Mouse (Mus musculus) thymus, adult 2 months (tissue): ENCODE results near the gene Arhgap22. TPM values are rescaled to one million over a fixed set of nuclear protein-coding genes. Genes with fewer than 3 reads are reported as not detected.

Experiments used
- DNase-seq: peaks from one replicate; pipeline ENCODE4 v3.0.0; 2021
- H3K27ac ChIP-seq: fragments of 200-500 bp; 2 replicates; pipeline ENCODE4 v1.5.1; 2012; ENCODE audit warnings: low read length, control low read depth; ENCODE audit not compliant: control insufficient read depth, insufficient read depth
- H3K27me3 ChIP-seq: fragments of 200-500 bp; 2 replicates; pipeline ENCODE4 v1.6.1; 2012; ENCODE audit warnings: mild to moderate bottlenecking, low read length, moderate library complexity, mixed read lengths; ENCODE audit not compliant: control insufficient read depth, insufficient read depth
- H3K36me3 ChIP-seq: fragments of 200-500 bp; 2 replicates; pipeline ENCODE4 v1.6.1; 2012; ENCODE audit warnings: mild to moderate bottlenecking, low read length, moderate library complexity; ENCODE audit not compliant: control insufficient read depth, insufficient read depth
- H3K4me1 ChIP-seq: fragments of 200-500 bp; replicated peaks from 2 replicates; pipeline ENCODE4 v1.6.1; 2012; ENCODE audit warnings: low read length; ENCODE audit not compliant: control insufficient read depth, insufficient read depth
- H3K4me3 ChIP-seq: fragments of 200-500 bp; 2 replicates; pipeline ENCODE4 v1.5.1; 2012; ENCODE audit warnings: mild to moderate bottlenecking, low read length, control low read depth, moderate library complexity; ENCODE audit not compliant: control insufficient read depth, insufficient read depth
- CTCF ChIP-seq: fragments of 200-500 bp; IDR thresholded peaks from 2 replicates; pipeline ENCODE4 v1.5.1; 2012; ENCODE audit warnings: mild to moderate bottlenecking, control low read depth, low read length, moderate library complexity, borderline replicate concordance; ENCODE audit not compliant: control insufficient read depth, poor library complexity, insufficient read depth; ENCODE audit errors: extremely low read depth
- POLR2A ChIP-seq: fragments of 200-500 bp; IDR thresholded peaks from 2 replicates; pipeline ENCODE4 v1.6.1; 2012; ENCODE audit warnings: mild to moderate bottlenecking, low read length, control low read depth, moderate library complexity; ENCODE audit not compliant: control insufficient read depth, poor library complexity, insufficient read depth; ENCODE audit errors: extremely low read depth
- WGBS: fragments of 180-500 bp; shearing (Covaris S2); methylation state at CpG from one replicate; pipeline ENCODE4 v1.1.7; 2018; 5-methylcytosine and 5-hydroxymethylcytosine counted together
- polyA plus RNA-seq: library from polyadenylated mRNA; depleted of rRNA; stranded (reverse); fragments of >200 nt; gene quantifications from 2 replicates; pipeline ENCODE4 v1.2.3, GENCODE M21; 2012

The Arhgap22 gene
- polyA plus RNA-seq, 1 experiment: 16.2 TPM

DNA sequence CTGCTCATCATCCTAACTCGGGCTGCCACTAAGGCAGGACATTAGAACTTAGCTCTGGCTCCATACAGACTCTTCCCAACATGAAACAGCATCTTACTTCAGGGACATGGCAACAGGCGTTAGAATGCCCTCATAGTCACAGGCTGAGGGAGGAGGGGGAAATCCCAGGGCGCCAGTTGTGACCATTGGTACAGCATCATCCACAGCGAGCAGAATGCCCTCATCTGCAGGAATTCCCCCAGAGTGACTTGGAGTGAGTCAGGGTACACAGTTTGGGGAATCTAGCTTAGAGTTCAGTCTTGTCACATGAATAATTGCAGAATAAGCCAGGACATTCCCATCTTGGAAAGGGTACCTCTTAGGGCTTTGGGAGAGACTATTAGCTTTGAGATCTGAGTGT is 74.1 kb downstream of the Arhgap22 start:
- DNase-seq: no peak
- H3K4me1 ChIP-seq: no peaks in the 10 kb centered on the region
- 84% methylated on average over 4 of the region's 4 CpGs for WGBS
- no peak overlapping the region for H3K4me3 ChIP-seq
- H3K36me3 ChIP-seq: no peaks in the 10 kb centered on the region
- H3K27ac ChIP-seq: no peak overlapping the region
- no peak for TF ChIP-seq CTCF
- TF ChIP-seq POLR2A: no peak
- H3K27me3 ChIP-seq: no peaks in the 10 kb centered on the region

DNA sequence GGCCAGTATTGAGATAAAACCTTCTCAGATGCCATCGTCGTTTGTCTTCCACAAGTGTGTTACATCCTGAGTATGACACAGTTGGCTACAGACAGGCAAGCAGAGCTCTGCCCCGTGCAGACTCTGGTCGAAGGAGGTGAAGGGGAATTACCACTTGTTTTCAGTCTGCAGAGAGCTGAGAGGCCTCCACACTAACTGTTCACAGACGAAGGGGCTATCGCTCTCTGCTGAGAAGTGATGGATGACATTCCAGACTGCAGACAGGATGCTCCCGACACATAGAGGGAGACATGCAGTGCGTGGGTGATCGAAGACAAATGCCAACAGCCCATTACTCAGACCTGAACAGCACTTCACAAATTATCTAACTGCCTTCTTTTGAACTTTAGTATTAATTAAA is 76.2 kb downstream of the Arhgap22 start:
- Histone ChIP-seq H3K4me1 (no peaks in the 10 kb centered on the region), H3K36me3 (no peaks in the 10 kb centered on the region), H3K27me3 (no peaks in the 10 kb centered on the region), H3K27ac (no peak overlapping the region), H3K4me3 (no peak overlapping the region)
- no peak for DNase-seq
- 81% methylated on average over 9 of the region's 9 CpGs for WGBS
- TF ChIP-seq POLR2A (no peak), CTCF (no peak)

- 76% methylated on average over 1 of the region's 1 CpGs for WGBS
- Histone ChIP-seq H3K27me3 (no peaks in the 10 kb centered on the region), H3K27ac (no peak overlapping the region), H3K4me1 (no peaks in the 10 kb centered on the region), H3K4me3 (no peak overlapping the region), H3K36me3 (no peaks in the 10 kb centered on the region)
- DNase-seq: no peak
- TF ChIP-seq POLR2A (no peak), CTCF (no peak)
Observed at GRCm38 (mm10) chr14:33294488-33294887, 80.7 kb downstream of the Arhgap22 start.

GRCm38 (mm10) chr14:33296698-33297341 is 83.0 kb downstream of the Arhgap22 start:
- H3K27me3 ChIP-seq: no peaks in the 10 kb centered on the region
- no peaks in the 10 kb centered on the region for H3K4me1 ChIP-seq
- DNase-seq: no peak
- TF ChIP-seq CTCF (no peak), POLR2A (no peak)
- WGBS: 94% methylated on average over 16 of the region's 16 CpGs
- H3K4me3 ChIP-seq: no peak overlapping the region
- H3K27ac ChIP-seq: no peak overlapping the region
- no peaks in the 10 kb centered on the region for H3K36me3 ChIP-seq

DNA sequence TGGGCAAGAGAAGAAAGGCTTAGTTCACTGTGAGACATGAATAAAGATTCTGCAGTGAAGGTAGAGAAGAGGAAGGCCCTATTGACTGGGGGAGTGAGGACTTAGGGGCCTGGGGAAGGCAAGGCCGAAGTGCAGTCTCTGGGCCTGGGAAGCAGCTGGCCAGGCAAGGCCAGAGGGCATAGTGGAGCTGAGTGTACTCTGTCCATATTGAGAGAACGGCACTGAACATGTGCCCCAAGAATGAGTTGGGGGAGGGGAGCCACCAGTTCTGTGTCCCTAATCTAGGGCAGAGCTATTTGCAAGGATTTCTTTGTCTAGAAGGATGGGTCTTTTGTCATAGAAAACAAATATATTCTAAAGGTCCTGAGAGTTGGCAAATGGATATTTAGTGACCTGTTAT is 86.8 kb downstream of the Arhgap22 start:
- TF ChIP-seq POLR2A (no peak), CTCF (no peak)
- Histone ChIP-seq H3K27me3 (no peaks in the 10 kb centered on the region), H3K4me1 (peaks cover 2% of the 10 kb centered on the region; the same call in 1 of the 2 replicates), H3K27ac (no peak overlapping the region), H3K4me3 (no peak overlapping the region), H3K36me3 (no peaks in the 10 kb centered on the region)
- 99% methylated on average over 2 of the region's 2 CpGs for WGBS
- DNase-seq: no peak

GRCm38 (mm10) chr14:33303348-33303819 is 89.6 kb downstream of the Arhgap22 start:
- peak; percentile 54 for DNase-seq
- Histone ChIP-seq H3K4me3 (no peak overlapping the region), H3K27ac (no peak overlapping the region), H3K4me1 (peaks cover 2% of the 10 kb centered on the region; the same call in 1 of the 2 replicates), H3K27me3 (no peaks in the 10 kb centered on the region), H3K36me3 (no peaks in the 10 kb centered on the region)
- WGBS: 10% methylated on average over 9 of the region's 9 CpGs
- TF ChIP-seq CTCF (no peak), POLR2A (no peak)

DNA sequence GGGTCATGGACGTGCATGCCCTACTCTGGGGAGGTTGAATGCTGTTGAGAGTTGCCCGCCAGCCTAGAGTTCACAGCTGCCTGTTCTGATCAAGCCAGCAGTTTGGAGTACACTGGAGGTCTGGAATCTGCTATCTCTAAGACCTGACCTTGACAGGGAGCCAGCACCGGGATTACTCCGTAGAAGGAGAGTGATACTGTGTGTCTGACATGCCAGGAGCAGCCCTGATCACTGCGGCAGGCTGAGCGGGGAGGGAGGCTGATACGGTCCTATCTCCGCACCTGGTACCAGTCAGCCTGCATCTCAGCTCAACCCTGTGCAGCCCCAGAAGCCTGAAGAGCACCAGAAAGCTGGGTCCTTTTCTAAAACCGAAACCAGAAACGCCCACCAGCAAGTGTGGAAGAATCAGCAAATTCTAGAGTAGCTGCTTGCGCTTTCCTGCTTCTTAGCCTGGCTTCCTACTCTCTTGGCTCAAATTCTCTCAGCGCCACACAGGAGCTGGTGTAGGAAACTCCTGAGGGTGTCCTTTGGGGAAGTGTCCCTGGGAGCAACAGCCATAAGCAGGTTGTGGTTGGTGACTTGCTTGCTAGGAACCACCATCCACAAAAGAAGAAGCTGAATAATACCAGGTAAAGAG is 91.9 kb downstream of the Arhgap22 start:
- H3K36me3 ChIP-seq: no peaks in the 10 kb centered on the region
- no peak overlapping the region for H3K27ac ChIP-seq
- TF ChIP-seq CTCF (no peak), POLR2A (no peak)
- H3K27me3 ChIP-seq: no peaks in the 10 kb centered on the region
- peaks cover 2% of the 10 kb centered on the region; the same call in 1 of the 2 replicates for H3K4me1 ChIP-seq
- no peak for DNase-seq
- WGBS: 82% methylated on average over 12 of the region's 12 CpGs
- no peak overlapping the region for H3K4me3 ChIP-seq
